Mouse (Mus musculus): ENCODE data around the gene Bri3. TPM values are rescaled to one million over a fixed set of nuclear protein-coding genes. Genes with fewer than 3 reads are reported as not detected.

Gene Bri3
- polyA plus RNA-seq, 1 experiment from 2014 or later, result 137 TPM

- WGBS, result 84% methylated on average over 8 of the region's 8 CpGs
- Histone ChIP-seq H3K27me3 (no peaks in the 10 kb centered on the region), H3K4me1 (replicated peaks) (0 out of 2 replicates have a peak, but pooled peaks cover 3% of the 10 kb centered on the region), H3K9ac (replicated peaks) (no peak overlapping the region), H3K36me3 (peaks cover 12% of the 10 kb centered on the region), H3K4me3 (replicated peaks) (no peak overlapping the region), H3K27ac (no peak overlapping the region), H3K9me3 (no peaks in the 10 kb centered on the region), H3K4me2 (replicated peaks) (no peak overlapping the region)
- ATAC-seq, result no peak
These were observed 39.4 kb downstream of the Bri3 start for GRCm38 (mm10) chr5:144283551-144284031.

- H3K27me3 ChIP-seq, result no peaks in the 10 kb centered on the region
- ATAC-seq, result no peak
- H3K4me2 ChIP-seq (replicated peaks), result no peak overlapping the region
- WGBS, result 90% methylated on average over 5 of the region's 5 CpGs
- no peak overlapping the region for H3K27ac ChIP-seq
- H3K9me3 ChIP-seq, result no peaks in the 10 kb centered on the region
- H3K4me3 ChIP-seq (replicated peaks), result no peak overlapping the region
- no peak overlapping the region for H3K9ac ChIP-seq (replicated peaks)
- H3K36me3 ChIP-seq, result peaks cover 4% of the 10 kb centered on the region; the same call in 1 of the 2 replicates
- H3K4me1 ChIP-seq (replicated peaks), result 0 out of 2 replicates have a peak, but pooled peaks cover 3% of the 10 kb centered on the region
These were observed 40.4 kb downstream of the Bri3 start for GRCm38 (mm10) chr5:144284599-144284998.

- Histone ChIP-seq H3K9me3 (no peaks in the 10 kb centered on the region), H3K9ac (replicated peaks) (no peak overlapping the region), H3K4me2 (replicated peaks) (no peak overlapping the region), H3K36me3 (no peaks in the 10 kb centered on the region), H3K4me1 (replicated peaks) (0 out of 2 replicates have a peak, but pooled peaks cover 3% of the 10 kb centered on the region), H3K27me3 (no peaks in the 10 kb centered on the region), H3K4me3 (replicated peaks) (no peak overlapping the region), H3K27ac (no peak overlapping the region)
- no peak for ATAC-seq
- 83% methylated on average over 9 of the region's 9 CpGs for WGBS
These were observed 42.5 kb downstream of the Bri3 start for GRCm38 (mm10) chr5:144286591-144287266.

DNA sequence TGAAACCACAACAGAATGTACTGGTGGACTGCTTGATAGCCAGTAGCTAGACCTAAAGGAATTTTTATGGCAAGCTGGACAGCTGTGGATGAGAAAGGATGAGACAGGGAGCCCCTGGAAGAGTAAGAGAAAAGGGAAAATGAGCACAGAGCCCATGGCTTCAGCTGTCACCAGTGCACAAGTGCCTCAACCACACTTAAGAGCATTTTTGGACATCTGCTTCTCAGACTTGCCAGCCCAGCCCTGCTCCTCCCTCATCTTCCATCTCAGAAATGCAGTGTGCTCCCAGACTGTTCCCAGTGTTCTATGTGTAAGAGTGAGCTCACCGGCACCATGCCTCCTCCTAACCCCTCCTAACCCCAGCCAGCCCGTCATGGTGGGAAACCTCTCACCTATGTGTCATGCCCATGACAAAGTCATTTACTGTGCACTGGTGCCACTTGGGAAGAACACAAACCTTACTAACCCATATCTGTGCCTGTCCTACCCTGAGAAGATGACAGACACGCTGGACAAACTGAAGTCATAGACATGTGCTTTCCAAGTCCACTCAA lies 43.1 kb downstream of the Bri3 start:
- H3K9me3 ChIP-seq, result no peaks in the 10 kb centered on the region
- no peak overlapping the region for H3K27ac ChIP-seq
- 0 out of 2 replicates have a peak, but pooled peaks cover 3% of the 10 kb centered on the region for H3K4me1 ChIP-seq (replicated peaks)
- no peaks in the 10 kb centered on the region for H3K36me3 ChIP-seq
- WGBS, result 91% methylated on average over 3 of the region's 3 CpGs
- no peak overlapping the region for H3K4me2 ChIP-seq (replicated peaks)
- no peak overlapping the region for H3K4me3 ChIP-seq (replicated peaks)
- no peaks in the 10 kb centered on the region for H3K27me3 ChIP-seq
- H3K9ac ChIP-seq (replicated peaks), result no peak overlapping the region
- no peak for ATAC-seq

DNA sequence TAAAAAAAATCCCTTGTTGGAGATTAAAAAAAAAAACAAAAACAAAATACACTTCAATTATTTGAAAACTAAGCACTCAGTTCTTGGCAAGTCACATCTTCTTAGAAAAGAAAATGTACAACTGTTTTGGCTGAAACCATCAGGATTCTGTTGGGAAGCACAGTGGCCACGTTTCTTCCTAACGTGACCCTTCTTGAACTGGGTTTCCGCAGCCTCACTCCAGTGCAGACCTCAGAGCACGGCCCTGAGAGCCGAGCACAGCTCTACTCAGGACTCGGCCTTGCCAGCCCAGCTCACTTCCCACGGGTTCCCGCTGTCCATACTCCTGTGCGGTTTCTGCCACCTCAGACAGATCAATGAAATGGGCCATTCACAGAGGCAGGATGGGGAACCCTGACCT lies 44.2 kb downstream of the Bri3 start:
- no peak overlapping the region for H3K27ac ChIP-seq
- H3K27me3 ChIP-seq, result no peaks in the 10 kb centered on the region
- no peaks in the 10 kb centered on the region for H3K36me3 ChIP-seq
- ATAC-seq, result no peak
- H3K9me3 ChIP-seq, result no peaks in the 10 kb centered on the region
- H3K4me3 ChIP-seq (replicated peaks), result no peak overlapping the region
- WGBS, result 92% methylated on average over 9 of the region's 9 CpGs
- H3K4me2 ChIP-seq (replicated peaks), result no peak overlapping the region
- no peak overlapping the region for H3K9ac ChIP-seq (replicated peaks)
- H3K4me1 ChIP-seq (replicated peaks), result no peaks in the 10 kb centered on the region

DNA sequence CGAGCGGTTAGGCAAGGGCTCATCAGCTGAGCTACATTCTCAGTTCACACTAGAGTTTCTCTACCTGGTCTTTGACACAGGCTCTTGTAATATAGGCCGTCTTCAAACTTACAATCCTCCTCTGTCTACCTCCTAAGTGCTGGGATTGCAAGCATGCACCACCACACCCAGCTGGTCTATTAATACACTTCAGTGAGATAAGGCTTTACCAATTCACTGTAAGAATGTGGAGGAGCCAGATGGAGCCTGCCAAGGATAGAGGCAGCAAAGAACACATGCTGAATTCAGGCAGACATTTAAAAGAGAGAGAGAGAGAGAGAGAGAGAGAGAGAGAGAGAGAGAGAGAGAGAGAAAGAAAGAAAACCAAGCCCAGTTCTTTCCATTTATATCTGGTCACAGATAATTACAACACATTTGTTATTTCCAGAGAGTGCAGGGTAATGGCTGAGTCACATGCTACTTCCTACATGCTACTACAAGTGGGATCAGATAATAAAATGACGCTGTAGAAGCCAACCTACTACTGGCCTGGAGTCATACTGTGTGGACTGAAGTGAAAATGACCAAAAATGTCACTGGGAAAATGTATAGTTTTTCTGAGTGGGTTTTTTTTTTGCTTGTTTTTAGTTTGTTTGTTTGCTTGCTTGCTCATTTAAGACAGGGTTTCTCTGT lies 45.7 kb downstream of the Bri3 start:
- H3K4me1 ChIP-seq (replicated peaks), result no peaks in the 10 kb centered on the region
- no peaks in the 10 kb centered on the region for H3K36me3 ChIP-seq
- WGBS, result 97% methylated on average over 4 of the region's 4 CpGs
- no peak for ATAC-seq
- H3K4me3 ChIP-seq (replicated peaks), result no peak overlapping the region
- H3K9me3 ChIP-seq, result no peaks in the 10 kb centered on the region
- H3K27ac ChIP-seq, result no peak overlapping the region
- H3K9ac ChIP-seq (replicated peaks), result no peak overlapping the region
- H3K27me3 ChIP-seq, result no peaks in the 10 kb centered on the region
- H3K4me2 ChIP-seq (replicated peaks), result no peak overlapping the region

GRCm38 (mm10) chr5:144294908-144295307 lies 50.7 kb downstream of the Bri3 start:
- ATAC-seq, result no peak
- Histone ChIP-seq H3K9me3 (no peaks in the 10 kb centered on the region), H3K9ac (replicated peaks) (no peak overlapping the region), H3K27me3 (no peaks in the 10 kb centered on the region), H3K4me1 (replicated peaks) (no peaks in the 10 kb centered on the region), H3K4me2 (replicated peaks) (no peak overlapping the region), H3K4me3 (replicated peaks) (no peak overlapping the region), H3K27ac (no peak overlapping the region), H3K36me3 (no peaks in the 10 kb centered on the region)
- WGBS, result 93% methylated on average over 7 of the region's 7 CpGs

GRCm38 (mm10) chr5:144295357-144295756 lies 51.1 kb downstream of the Bri3 start:
- Histone ChIP-seq H3K4me3 (replicated peaks) (no peak overlapping the region), H3K36me3 (no peaks in the 10 kb centered on the region), H3K9ac (replicated peaks) (no peak overlapping the region), H3K27ac (no peak overlapping the region), H3K4me1 (replicated peaks) (no peaks in the 10 kb centered on the region), H3K4me2 (replicated peaks) (no peak overlapping the region), H3K27me3 (no peaks in the 10 kb centered on the region), H3K9me3 (no peaks in the 10 kb centered on the region)
- 92% methylated on average over 1 of the region's 1 CpGs for WGBS
- no peak for ATAC-seq

GRCm38 (mm10) chr5:144296090-144296604 lies 51.9 kb downstream of the Bri3 start:
- WGBS, result 87% methylated on average over 7 of the region's 7 CpGs
- Histone ChIP-seq H3K9ac (replicated peaks) (no peak overlapping the region), H3K9me3 (no peaks in the 10 kb centered on the region), H3K4me3 (replicated peaks) (no peak overlapping the region), H3K27ac (no peak overlapping the region), H3K4me2 (replicated peaks) (no peak overlapping the region), H3K4me1 (replicated peaks) (no peaks in the 10 kb centered on the region), H3K27me3 (no peaks in the 10 kb centered on the region), H3K36me3 (no peaks in the 10 kb centered on the region)
- no peak for ATAC-seq

- Histone ChIP-seq H3K27ac (no peak overlapping the region), H3K4me3 (replicated peaks) (no peak overlapping the region), H3K36me3 (no peaks in the 10 kb centered on the region), H3K4me1 (replicated peaks) (no peaks in the 10 kb centered on the region), H3K9ac (replicated peaks) (no peak overlapping the region), H3K4me2 (replicated peaks) (no peak overlapping the region), H3K27me3 (no peaks in the 10 kb centered on the region), H3K9me3 (no peaks in the 10 kb centered on the region)
- WGBS, result 92% methylated on average over 2 of the region's 2 CpGs
- ATAC-seq, result no peak
These were observed 58.8 kb downstream of the Bri3 start for GRCm38 (mm10) chr5:144303071-144303470.

DNA sequence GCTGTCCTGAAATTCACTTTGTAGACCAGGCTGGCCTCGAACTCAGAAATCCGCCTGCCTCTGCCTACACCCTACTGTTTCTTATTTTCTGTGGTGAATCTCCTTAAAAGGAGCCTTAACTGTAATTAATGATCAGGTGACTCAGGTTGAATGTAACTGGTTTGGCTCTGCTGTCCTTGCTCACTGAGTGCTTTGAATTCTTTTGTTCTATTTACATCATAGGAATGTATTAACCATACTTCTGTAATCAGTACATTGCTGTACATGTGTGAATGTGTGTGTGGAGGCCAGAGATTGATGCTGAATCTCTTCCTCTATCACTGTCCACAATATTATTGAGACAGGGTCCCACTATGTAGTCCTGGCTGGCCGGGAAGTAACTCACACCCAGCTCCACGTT lies 64.7 kb downstream of the Bri3 start:
- Histone ChIP-seq H3K4me2 (replicated peaks) (no peak overlapping the region), H3K27me3 (no peaks in the 10 kb centered on the region), H3K9me3 (no peaks in the 10 kb centered on the region), H3K4me3 (replicated peaks) (no peak overlapping the region), H3K4me1 (replicated peaks) (no peaks in the 10 kb centered on the region), H3K9ac (replicated peaks) (no peak overlapping the region), H3K27ac (no peak overlapping the region), H3K36me3 (no peaks in the 10 kb centered on the region)
- no peak for ATAC-seq
- 81% methylated on average over 4 of the region's 4 CpGs for WGBS

DNA sequence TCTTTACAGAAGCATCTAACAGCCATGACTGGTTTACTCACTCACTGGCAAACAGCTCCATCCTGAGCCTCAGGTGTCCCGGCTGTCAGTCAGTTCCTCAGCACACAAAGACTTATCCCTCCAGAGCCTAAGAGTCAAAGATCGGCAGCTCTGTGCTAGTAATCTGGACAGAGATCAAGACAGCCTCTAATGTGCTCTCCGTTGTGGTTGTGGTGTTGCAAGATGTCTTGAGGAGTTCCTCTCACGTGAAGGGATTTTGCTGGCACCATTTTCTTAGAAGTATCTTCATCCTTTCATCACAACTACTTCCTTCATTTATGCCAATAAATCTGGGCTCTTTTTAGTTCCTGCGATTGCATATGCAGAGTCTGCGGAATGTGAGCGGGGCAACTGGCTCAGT lies 67.9 kb downstream of the Bri3 start:
- H3K4me2 ChIP-seq (replicated peaks), result no peak overlapping the region
- no peak for ATAC-seq
- H3K9me3 ChIP-seq, result no peaks in the 10 kb centered on the region
- no peak overlapping the region for H3K9ac ChIP-seq (replicated peaks)
- 87% methylated on average over 7 of the region's 7 CpGs for WGBS
- no peaks in the 10 kb centered on the region for H3K36me3 ChIP-seq
- H3K4me3 ChIP-seq (replicated peaks), result no peak overlapping the region
- H3K27ac ChIP-seq, result no peak overlapping the region
- H3K4me1 ChIP-seq (replicated peaks), result no peaks in the 10 kb centered on the region
- no peaks in the 10 kb centered on the region for H3K27me3 ChIP-seq
